Mouse (Mus musculus) liver, postnatal 0 days (tissue): Measurements from ENCODE around the gene Pard3b.

ENCODE experiments used
- CTCF ChIP-seq: sonication (generic); IDR thresholded peaks from 2 replicates; pipeline ENCODE4 v1.5.1; 2016; ENCODE audit warnings: antibody characterized with exemption, low read depth
- EP300 ChIP-seq: IDR thresholded peaks from 2 replicates; pipeline ENCODE4 v1.6.1; 2016; ENCODE audit warnings: antibody characterized with exemption, low read depth, mild to moderate bottlenecking

DNA sequence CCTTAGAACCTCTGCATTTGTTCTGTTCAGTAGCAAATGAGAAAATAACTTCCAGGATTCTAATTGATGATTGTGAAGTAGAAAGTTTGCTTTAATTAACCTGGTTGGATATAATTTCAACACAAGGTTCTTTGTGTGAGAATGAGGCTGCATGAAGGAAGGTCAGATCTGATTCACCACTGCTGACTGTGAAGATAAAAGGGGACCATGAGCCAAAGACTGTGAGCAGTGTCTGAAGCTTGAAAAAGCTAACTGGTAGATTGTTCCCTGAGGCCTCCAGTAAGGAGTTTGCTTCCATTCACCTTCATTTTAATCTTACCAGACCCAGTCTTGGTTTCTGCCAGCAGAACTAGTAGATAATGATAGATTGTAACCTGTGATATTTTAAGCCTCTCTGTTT, 108.9 kb downstream of the Pard3b start:
- TF ChIP-seq CTCF (no peak), EP300 (no peak)
